Mouse (Mus musculus) inflammation-experienced regulatory T-cells (primary cell): ENCODE data around the gene Sel1l. TPM values are rescaled to one million over a fixed set of nuclear protein-coding genes. Genes with fewer than 3 reads are reported as not detected.

Source experiments
- polyA plus RNA-seq, 2 experiments: library from polyadenylated mRNA; unstranded; fragments of 100-300 nt; shearing (Covaris generic); gene quantifications; one replicate each; pipeline ENCODE4 v1.2.1; 2017

Gene Sel1l
- polyA plus RNA-seq: 10 to 100 TPM; 75.7 to 77.5 TPM

DNA sequence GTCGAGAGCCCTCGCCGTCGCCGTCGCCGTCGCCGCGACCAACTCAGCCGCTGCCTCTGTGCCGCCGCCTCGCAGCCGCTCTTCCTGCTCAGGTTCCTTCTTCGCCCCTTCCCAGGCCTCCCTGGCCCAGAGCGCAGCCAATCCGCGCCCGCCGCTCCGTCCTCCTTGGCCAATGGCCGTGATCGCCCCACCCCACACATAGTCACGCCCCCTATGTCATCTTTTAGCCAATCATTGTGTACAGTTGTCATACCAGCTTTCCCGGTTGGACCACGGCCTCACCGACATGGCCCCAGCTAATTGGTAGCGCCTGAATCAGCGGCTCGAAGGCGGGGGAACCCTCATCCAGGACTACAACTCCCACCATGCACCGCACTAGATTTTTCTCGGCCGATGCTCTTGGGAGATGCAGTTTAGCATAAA, at the start of gene Sel1l:
Gene Sel1l, minus strand, starts transcription at position 113 of the 423 bp plus-strand sequence.

DNA sequence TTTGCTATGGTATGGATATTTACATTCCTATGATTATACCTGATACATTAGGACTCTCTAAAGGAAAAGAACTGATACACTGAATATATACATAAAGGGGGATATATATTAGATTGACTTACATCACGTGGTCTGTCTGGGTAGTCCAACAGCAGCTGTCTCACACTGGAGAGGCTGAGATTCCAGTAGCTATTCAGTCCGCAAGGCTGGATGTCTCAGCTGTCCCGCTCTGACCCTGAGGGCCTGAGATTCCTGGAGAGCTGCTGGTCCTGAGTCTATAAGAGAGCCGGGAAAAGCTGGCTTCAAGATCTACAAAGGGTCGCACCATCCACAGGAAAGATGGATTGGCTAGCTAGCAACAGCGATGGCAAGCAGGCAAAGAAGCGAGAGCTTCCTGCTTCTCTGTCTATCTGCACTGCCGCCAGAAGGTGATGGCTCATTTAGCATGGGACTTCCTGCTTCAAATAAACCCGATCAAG, 61.0 kb downstream of the Sel1l start, which contains the start of gene Ston2:
Gene Ston2, minus strand, starts transcription at position 429 of the 479 bp plus-strand sequence.

Other genes with a start within 250 kb of the Sel1l start
- 1 to 10 TPM; 1.1 to 1.6 TPM for gene Ston2, start 60.8 kb downstream of the Sel1l start, polyA plus RNA-seq